Mouse (Mus musculus) heart, embryonic 16.5 days (tissue): Measurements from ENCODE around the gene Fuk. TPM values are rescaled to one million over a fixed set of nuclear protein-coding genes. Genes with fewer than 3 reads are reported as not detected.

Experiments used
- ATAC-seq: fragments of 200-750 bp; cut with Nextera tagmentation; replicated peaks from 2 replicates; pipeline ENCODE4 v1.8.0; 2017; ENCODE audit warnings: moderate number of reproducible peaks; ENCODE audit not compliant: insufficient read depth, low FRiP score; ENCODE audit errors: extremely low read depth
- H3K27ac ChIP-seq: fragments of 300-500 bp; sonication (generic); 2 replicates; pipeline ENCODE4 v1.5.1; 2014; ENCODE audit warnings: mild to moderate bottlenecking, low read length, control low read depth, moderate library complexity
- H3K27me3 ChIP-seq: fragments of 300-500 bp; sonication (generic); 2 replicates; pipeline ENCODE4 v1.6.1; 2014; ENCODE audit warnings: low read length, mixed read lengths; ENCODE audit not compliant: control insufficient read depth, insufficient read depth
- H3K36me3 ChIP-seq: fragments of 300-500 bp; sonication (generic); 2 replicates; pipeline ENCODE4 v1.6.1; 2014; ENCODE audit not compliant: control insufficient read depth, insufficient read depth
- H3K4me1 ChIP-seq: fragments of 300-500 bp; sonication (generic); 2 replicates; pipeline ENCODE4 v1.6.1; 2014; ENCODE audit warnings: low read length, mixed read lengths; ENCODE audit not compliant: control insufficient read depth, insufficient read depth
- H3K4me2 ChIP-seq: fragments of 300-500 bp; sonication (generic); 2 replicates; pipeline ENCODE4 v1.6.1; 2014; ENCODE audit warnings: low read depth, mild to moderate bottlenecking, control low read depth, low read length
- H3K4me3 ChIP-seq: fragments of 300-500 bp; sonication (generic); 2 replicates; pipeline ENCODE4 v1.5.1; 2014; ENCODE audit warnings: mild to moderate bottlenecking, control low read depth, low read length
- H3K9ac ChIP-seq: fragments of 300-500 bp; sonication (generic); 2 replicates; pipeline ENCODE4 v1.6.1; 2014; ENCODE audit warnings: low read length, control low read depth
- H3K9me3 ChIP-seq: fragments of 300-500 bp; sonication (generic); replicated peaks from 2 replicates; pipeline ENCODE4 v1.6.1; 2016; ENCODE audit warnings: low read length; ENCODE audit not compliant: control insufficient read depth
- WGBS: fragments of 180-500 bp; shearing (Covaris S2); extraction: QIAGEN DNeasy Blood & Tissue Kit; methylation state at CpG from one replicate; pipeline ENCODE4 v1.1.7; 2014; 5-methylcytosine and 5-hydroxymethylcytosine counted together
- polyA plus RNA-seq: library from polyadenylated mRNA; unstranded; fragments of >200 nt; fragmentation: Nextera tagmentation; extraction: Ambion mirVana; gene quantifications from 2 replicates; pipeline ENCODE4 v1.2.1, GENCODE M21; 2015

Fuk gene
- polyA plus RNA-seq, result 5.7 and 7.2 TPM in 2 replicates

DNA sequence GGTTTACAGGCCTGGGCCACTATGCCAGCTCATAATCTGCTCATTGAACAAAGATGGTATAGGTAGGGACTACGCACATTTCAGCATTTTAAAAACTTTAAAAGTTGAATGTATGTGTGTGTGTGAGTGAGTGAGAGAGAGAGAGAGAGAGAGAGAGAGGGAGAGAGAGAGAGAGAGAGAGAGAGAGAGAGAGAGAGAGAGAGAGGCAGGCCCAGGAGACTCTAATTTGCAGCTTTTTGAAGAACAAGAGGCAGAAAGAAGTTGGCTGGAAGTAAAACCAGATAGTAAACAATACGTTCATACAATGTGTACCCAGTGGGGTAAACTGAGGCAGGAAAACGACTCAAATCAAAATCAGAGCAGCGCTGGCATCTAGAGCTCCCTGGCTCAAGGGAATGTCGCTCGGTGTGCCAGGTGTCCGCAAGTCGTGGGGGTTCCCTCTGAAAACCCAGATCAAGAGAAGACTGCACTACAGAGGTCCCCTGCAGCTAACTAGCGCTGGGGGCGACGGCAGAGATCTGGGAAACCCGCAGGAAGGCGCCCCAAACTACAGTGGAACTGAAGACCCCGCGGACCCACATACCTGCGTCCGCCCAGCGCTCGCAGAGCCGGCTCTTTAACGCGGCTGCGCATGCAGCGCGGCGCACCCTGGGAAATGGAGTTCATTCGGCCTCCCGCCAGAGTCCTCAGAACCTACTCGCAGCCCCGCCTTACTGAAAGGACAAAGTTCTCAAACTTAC, at the start of gene Fuk:
Gene Fuk (minus strand): TSS at position 650 of the 740 bp plus-strand sequence.
- Histone ChIP-seq H3K4me1 (peaks cover 3% of the 10 kb centered on the region; the same call in 1 of the 2 replicates), H3K4me2 (peak within 1 kb of the TSS; percentile 78), H3K9me3 (no peaks in the 10 kb centered on the region), H3K36me3 (peaks cover 3% of the 10 kb centered on the region; the same call in 1 of the 2 replicates), H3K9ac (peak within 1 kb of the TSS; percentile 76), H3K27ac (no peak within 1 kb of the TSS), H3K27me3 (no peaks in the 10 kb centered on the region), H3K4me3 (peak within 1 kb of the TSS; percentile 67)
- peak; percentile 92 for ATAC-seq
- 3% methylated on average over 30 of the region's 30 CpGs for WGBS

DNA sequence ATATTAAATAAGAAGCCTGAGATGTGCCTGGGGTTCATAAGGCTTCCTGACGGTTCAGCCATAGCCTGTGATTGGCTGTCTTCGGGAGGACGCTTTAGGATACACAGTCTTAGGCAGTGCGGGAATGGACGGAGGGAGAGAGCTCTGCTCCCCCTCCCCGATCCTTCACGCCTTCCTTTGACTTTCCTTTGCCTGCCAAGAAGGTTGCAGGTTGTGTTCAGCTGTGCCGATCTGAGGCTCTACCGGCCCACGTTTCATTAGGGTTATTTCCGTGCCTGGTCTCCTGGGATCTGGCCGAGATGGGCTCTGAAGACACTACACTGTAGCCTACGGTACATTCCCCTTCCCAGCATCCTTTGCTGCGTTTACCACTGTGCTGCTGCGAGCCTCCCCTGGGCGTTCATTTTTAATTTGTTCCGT, 47.8 kb upstream of the Fuk start:
- peak; percentile 61; the same call in 1 of the 2 replicates for ATAC-seq
- Histone ChIP-seq H3K4me1 (peaks cover 12% of the 10 kb centered on the region; the same call in 1 of the 2 replicates), H3K4me3 (no peak overlapping the region), H3K36me3 (0 out of 2 replicates have a peak, but pooled peaks cover 3% of the 10 kb centered on the region), H3K27me3 (no peaks in the 10 kb centered on the region), H3K9me3 (no peaks in the 10 kb centered on the region), H3K27ac (no peak overlapping the region; the same call in 1 of the 2 replicates), H3K9ac (no peak overlapping the region), H3K4me2 (peak overlapping the region; percentile 18; the same call in 1 of the 2 replicates)
- 68% methylated on average over 17 of the region's 17 CpGs for WGBS

GRCm38 (mm10) chr8:110945716-110946115, 43.4 kb upstream of the Fuk start:
- Histone ChIP-seq H3K9me3 (no peaks in the 10 kb centered on the region), H3K4me3 (no peak overlapping the region), H3K4me1 (peaks cover 41% of the 10 kb centered on the region), H3K4me2 (no peak overlapping the region), H3K36me3 (no peaks in the 10 kb centered on the region), H3K9ac (no peak overlapping the region), H3K27me3 (no peaks in the 10 kb centered on the region), H3K27ac (no peak overlapping the region)
- 74% methylated on average over 4 of the region's 4 CpGs for WGBS
- no peak for ATAC-seq

DNA sequence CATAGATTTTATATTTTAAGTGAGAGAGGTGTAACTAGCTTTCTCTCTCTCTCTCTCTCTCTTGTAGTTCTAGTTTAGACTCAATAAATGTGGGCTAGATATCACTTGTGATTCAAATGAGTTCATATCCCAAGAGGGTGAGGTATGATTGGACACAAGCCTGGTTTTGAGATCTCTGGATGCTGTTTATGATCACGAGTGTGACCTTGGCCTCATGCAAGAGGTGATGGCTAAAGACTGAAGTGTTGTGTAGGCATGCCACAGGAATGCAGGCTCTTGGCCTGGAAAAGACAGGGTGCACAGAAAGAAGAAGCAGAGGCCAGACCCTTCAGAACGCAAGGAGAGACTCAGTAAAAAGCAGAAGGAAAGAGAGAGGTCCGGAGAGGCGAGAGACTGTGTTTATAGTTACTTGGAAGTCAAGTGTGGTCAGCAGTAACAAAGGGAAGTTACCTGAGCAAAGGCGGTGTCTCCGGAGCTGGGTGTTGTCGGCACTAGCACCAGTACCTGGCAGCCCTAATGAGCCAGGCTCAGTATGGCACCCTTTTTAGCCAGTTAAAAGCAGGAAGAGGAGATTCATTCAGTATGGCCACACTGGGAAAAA, 42.1 kb upstream of the Fuk start:
- 59% methylated on average over 7 of the region's 7 CpGs for WGBS
- no peak overlapping the region for H3K4me2 ChIP-seq
- H3K36me3 ChIP-seq, result no peaks in the 10 kb centered on the region
- no peak for ATAC-seq
- H3K9ac ChIP-seq, result no peak overlapping the region
- H3K4me3 ChIP-seq, result no peak overlapping the region
- peaks cover 50% of the 10 kb centered on the region for H3K4me1 ChIP-seq
- peak overlapping the region; percentile 17 for H3K27ac ChIP-seq
- no peaks in the 10 kb centered on the region for H3K9me3 ChIP-seq
- no peaks in the 10 kb centered on the region for H3K27me3 ChIP-seq

- no peak overlapping the region for H3K4me3 ChIP-seq
- H3K27ac ChIP-seq, result peak overlapping the region; percentile 91
- H3K4me2 ChIP-seq, result peak overlapping the region; percentile 46
- H3K4me1 ChIP-seq, result peaks cover 58% of the 10 kb centered on the region
- no peaks in the 10 kb centered on the region for H3K36me3 ChIP-seq
- no peak overlapping the region for H3K9ac ChIP-seq
- H3K27me3 ChIP-seq, result no peaks in the 10 kb centered on the region
- 16% methylated on average over 10 of the region's 10 CpGs for WGBS
- H3K9me3 ChIP-seq, result no peaks in the 10 kb centered on the region
- peak; percentile 81 for ATAC-seq
Measured at GRCm38 (mm10) chr8:110941453-110941948, 39.2 kb upstream of the Fuk start.

DNA sequence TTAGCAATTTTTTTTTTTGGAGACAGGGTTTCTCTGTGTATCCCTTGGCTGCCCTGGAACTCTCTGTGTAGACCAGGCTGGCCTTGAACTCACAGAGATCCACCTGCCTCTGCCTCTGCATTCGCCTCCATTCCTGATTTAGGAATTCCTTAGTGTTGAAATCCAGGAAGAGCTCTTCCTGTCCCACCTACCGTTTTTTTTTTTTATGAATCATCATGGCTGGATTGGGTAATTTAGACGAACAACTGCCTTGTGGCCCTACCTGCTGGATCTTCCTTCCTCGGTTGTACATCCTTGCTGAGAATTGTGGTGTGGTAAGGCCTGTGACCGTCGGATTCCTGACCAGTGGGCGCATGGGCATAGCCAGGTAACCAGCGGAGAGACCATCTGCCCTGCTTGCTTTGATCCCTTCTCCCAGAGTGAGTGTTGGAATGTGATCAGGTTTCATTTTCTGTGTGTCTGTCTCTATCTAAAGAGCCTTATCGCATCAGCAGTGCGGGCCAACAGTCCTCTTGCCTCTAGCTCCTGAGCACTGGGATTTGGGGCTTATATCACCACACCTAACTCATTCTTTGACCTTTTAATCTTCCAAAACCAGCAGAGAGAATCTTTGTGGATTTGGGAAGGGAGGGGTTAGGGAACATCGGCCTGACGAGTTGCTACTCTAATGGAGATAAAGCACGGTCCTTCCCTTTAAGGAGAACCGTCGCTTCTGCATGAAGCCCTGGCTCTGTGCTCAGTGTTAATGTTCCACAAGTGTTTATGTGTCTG, 38.6 kb upstream of the Fuk start:
- Histone ChIP-seq H3K4me1 (peaks cover 54% of the 10 kb centered on the region), H3K9me3 (no peaks in the 10 kb centered on the region), H3K27ac (peak overlapping the region; percentile 91), H3K4me2 (peak overlapping the region; percentile 46), H3K36me3 (no peaks in the 10 kb centered on the region), H3K27me3 (no peaks in the 10 kb centered on the region), H3K4me3 (no peak overlapping the region), H3K9ac (no peak overlapping the region)
- 58% methylated on average over 15 of the region's 15 CpGs for WGBS
- ATAC-seq, result no peak

DNA sequence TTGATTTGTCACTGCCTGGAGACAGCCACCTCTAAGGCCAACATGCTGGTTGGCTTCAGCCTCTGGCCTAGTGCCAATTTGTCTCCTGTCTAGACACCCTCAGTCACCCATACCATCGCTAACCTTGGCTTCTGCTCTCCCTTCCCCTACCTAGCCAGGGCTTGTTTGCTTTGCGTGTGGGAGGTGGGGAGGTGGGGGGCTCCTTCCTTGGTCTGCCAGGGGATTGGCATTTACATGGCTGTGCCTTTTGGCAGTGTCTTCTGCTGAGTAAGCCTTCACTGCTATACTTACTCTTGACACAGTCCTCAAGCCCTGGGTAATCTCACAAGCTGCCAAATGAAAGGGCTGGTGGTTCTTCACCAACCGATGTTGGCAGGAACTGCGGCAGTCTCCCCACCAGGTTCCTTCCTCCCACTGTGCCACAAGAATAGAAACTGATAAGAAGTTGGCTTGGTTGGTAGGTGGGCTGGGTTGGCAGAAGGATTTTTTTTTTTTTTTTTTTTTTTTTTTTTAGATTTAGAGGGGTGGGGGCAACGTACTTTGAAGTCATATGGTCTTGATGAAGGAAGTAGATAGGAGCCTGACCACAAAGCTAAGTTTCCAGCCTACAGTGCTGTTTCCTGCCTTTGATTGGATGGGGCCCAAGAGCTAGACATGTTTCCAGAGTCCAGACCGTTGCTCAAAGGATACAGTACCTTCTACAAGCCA, 36.7 kb upstream of the Fuk start:
- whole genome bisulfite sequencing, result 20% methylated on average over 6 of the region's 6 CpGs
- no peak overlapping the region for H3K9ac ChIP-seq
- H3K4me2 ChIP-seq, result no peak overlapping the region
- H3K9me3 ChIP-seq, result no peaks in the 10 kb centered on the region
- H3K4me1 ChIP-seq, result peaks cover 42% of the 10 kb centered on the region
- H3K27me3 ChIP-seq, result no peaks in the 10 kb centered on the region
- no peak overlapping the region for H3K4me3 ChIP-seq
- no peaks in the 10 kb centered on the region for H3K36me3 ChIP-seq
- ATAC-seq, result peak; percentile 58
- H3K27ac ChIP-seq, result peak overlapping the region; percentile 68

DNA sequence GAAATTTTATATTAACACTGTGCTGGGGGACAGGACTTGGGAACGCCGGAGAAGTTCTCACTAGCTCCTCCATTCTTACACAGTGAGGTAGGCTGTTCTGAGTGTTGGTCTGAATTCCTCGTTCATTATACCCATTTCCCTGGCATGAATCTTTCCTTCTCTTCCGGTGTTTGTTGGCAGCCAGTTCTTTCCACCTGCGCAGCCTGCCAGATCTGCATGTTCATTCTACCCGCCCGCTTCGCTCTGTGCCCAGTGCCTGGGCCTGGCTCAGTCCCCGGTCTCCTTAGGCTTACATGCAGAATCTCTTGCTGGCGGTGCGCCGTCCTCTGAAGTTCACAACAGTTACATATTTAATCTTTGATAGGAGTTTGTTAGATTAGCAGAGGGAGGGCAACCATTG, 33.9 kb upstream of the Fuk start:
- Histone ChIP-seq H3K4me1 (peaks cover 35% of the 10 kb centered on the region), H3K27me3 (no peaks in the 10 kb centered on the region), H3K27ac (no peak overlapping the region), H3K9me3 (no peaks in the 10 kb centered on the region), H3K4me2 (no peak overlapping the region), H3K4me3 (no peak overlapping the region), H3K9ac (no peak overlapping the region), H3K36me3 (no peaks in the 10 kb centered on the region)
- no peak for ATAC-seq
- 80% methylated on average over 12 of the region's 12 CpGs for WGBS
